Mouse (Mus musculus): Measurements from ENCODE around the gene 1700029P11Rik. TPM values are rescaled to one million over a fixed set of nuclear protein-coding genes. Genes with fewer than 3 reads are reported as not detected.

Gene 1700029P11Rik
- polyA plus RNA-seq, 1 experiment: 4.8 TPM

- TF ChIP-seq CTCF (IDR thresholded peaks at IDR 0.05; ENCODE audit: low read depth, low read length) (no peak), EP300 (IDR thresholded peaks at IDR 0.05; ENCODE audit: insufficient read depth, low read depth, low read length) (no peak), POLR2A (IDR thresholded peaks at IDR 0.05; ENCODE audit: insufficient read depth, low read length) (no peak)
- H3K27me3 ChIP-seq (ENCODE audit: control insufficient read depth, insufficient read depth, low read length, poor library complexity, severe bottlenecking): no peaks in the 10 kb centered on the region
- H3K4me3 ChIP-seq (ENCODE audit: low read depth, low read length): no peak overlapping the region
- H3K9ac ChIP-seq (ENCODE audit: low read depth, poor library complexity, severe bottlenecking): no peak overlapping the region
- H3K4me1 ChIP-seq (ENCODE audit: control insufficient read depth, insufficient read depth, low read length): no peaks in the 10 kb centered on the region
- no peaks in the 10 kb centered on the region; the same call in none of the 2 replicates for H3K36me3 ChIP-seq (ENCODE audit: control insufficient read depth, insufficient read depth, low read length, poor library complexity, severe bottlenecking)
- no peaks in the 10 kb centered on the region for H3K9me3 ChIP-seq (replicated peaks; ENCODE audit: control insufficient read depth, insufficient read depth, low read length, poor library complexity, severe bottlenecking)
- no peak overlapping the region for H3K27ac ChIP-seq (ENCODE audit: insufficient read depth, low read length)
Observed at GRCm38 (mm10) chr15:82004257-82004656, 23.9 kb downstream of the 1700029P11Rik start.

DNA sequence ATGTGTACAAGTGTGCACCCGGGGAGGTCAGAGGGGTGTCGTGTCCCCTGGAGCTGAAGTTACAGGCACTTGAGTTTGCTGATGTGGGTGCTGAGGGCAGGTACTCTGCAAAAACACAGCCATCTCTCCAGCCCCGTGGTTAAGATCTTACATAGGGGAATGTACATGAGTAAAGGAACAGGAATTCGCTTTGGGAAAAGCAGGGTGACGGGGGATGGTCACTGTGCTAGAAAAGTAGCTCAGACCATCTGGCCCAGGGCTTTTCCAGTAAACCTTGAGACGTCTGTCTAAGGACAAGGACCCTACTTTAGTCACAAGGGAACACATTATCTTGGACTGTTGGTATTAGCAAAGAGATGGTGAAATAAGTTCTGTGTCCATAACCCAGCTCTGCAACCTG, 31.6 kb downstream of the 1700029P11Rik start:
- Histone ChIP-seq H3K9ac (ENCODE audit: low read depth, poor library complexity, severe bottlenecking) (no peak overlapping the region), H3K36me3 (ENCODE audit: control insufficient read depth, insufficient read depth, low read length, poor library complexity, severe bottlenecking) (no peaks in the 10 kb centered on the region), H3K27ac (ENCODE audit: insufficient read depth, low read length) (no peak overlapping the region), H3K4me3 (ENCODE audit: low read depth, low read length) (no peak overlapping the region), H3K9me3 (replicated peaks; ENCODE audit: control insufficient read depth, insufficient read depth, low read length, poor library complexity, severe bottlenecking) (no peaks in the 10 kb centered on the region), H3K4me1 (ENCODE audit: control insufficient read depth, insufficient read depth, low read length) (no peaks in the 10 kb centered on the region), H3K27me3 (ENCODE audit: control insufficient read depth, insufficient read depth, low read length, poor library complexity, severe bottlenecking) (no peaks in the 10 kb centered on the region)
- TF ChIP-seq POLR2A (IDR thresholded peaks at IDR 0.05; ENCODE audit: insufficient read depth, low read length) (no peak), CTCF (IDR thresholded peaks at IDR 0.05; ENCODE audit: low read depth, low read length) (no peak), EP300 (IDR thresholded peaks at IDR 0.05; ENCODE audit: insufficient read depth, low read depth, low read length) (no peak)

DNA sequence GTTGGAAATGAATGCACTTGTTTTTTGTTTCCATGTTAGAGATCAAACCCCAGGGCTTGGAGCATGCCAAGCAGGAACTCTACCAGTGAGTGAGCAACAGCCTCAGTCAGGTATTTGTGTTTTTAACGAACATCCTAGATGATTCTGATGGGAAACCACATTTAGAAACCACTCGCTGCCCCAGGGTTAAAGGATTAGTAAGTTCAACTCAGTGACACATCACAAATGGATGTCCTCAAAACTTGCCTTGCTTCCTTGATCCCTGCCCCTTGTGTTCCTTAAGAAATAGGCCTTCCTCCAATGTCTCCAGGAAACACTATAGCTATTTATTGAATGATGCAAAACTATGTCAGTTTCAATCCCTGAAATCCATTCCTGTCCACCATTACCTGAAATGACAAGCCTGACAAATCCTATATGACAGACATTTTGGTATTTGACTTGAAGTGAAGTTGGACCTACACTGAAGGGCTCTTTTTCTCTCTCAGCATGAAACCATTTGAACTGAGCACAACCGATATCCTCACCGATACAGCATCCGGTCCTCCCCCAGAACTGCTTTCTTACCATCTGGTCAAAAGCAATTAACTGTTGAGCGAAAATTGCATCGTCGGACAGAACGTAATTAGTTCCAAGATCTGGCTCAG, 34.5 kb downstream of the 1700029P11Rik start:
- peaks cover 8% of the 10 kb centered on the region for H3K36me3 ChIP-seq (ENCODE audit: control insufficient read depth, insufficient read depth, low read length, poor library complexity, severe bottlenecking)
- TF ChIP-seq EP300 (IDR thresholded peaks at IDR 0.05; ENCODE audit: insufficient read depth, low read depth, low read length) (no peak), POLR2A (IDR thresholded peaks at IDR 0.05; ENCODE audit: insufficient read depth, low read length) (no peak), CTCF (IDR thresholded peaks at IDR 0.05; ENCODE audit: low read depth, low read length) (no peak)
- no peaks in the 10 kb centered on the region for H3K9me3 ChIP-seq (replicated peaks; ENCODE audit: control insufficient read depth, insufficient read depth, low read length, poor library complexity, severe bottlenecking)
- peak overlapping the region; percentile 74 for H3K9ac ChIP-seq (ENCODE audit: low read depth, poor library complexity, severe bottlenecking)
- no peaks in the 10 kb centered on the region for H3K27me3 ChIP-seq (ENCODE audit: control insufficient read depth, insufficient read depth, low read length, poor library complexity, severe bottlenecking)
- H3K4me1 ChIP-seq (ENCODE audit: control insufficient read depth, insufficient read depth, low read length): no peaks in the 10 kb centered on the region
- H3K27ac ChIP-seq (ENCODE audit: insufficient read depth, low read length): no peak overlapping the region
- H3K4me3 ChIP-seq (ENCODE audit: low read depth, low read length): peak overlapping the region; percentile 81

- no peak for TF ChIP-seq CTCF (IDR thresholded peaks at IDR 0.05; ENCODE audit: low read depth, low read length)
- TF ChIP-seq POLR2A (IDR thresholded peaks at IDR 0.05; ENCODE audit: insufficient read depth, low read length): no peak
- TF ChIP-seq EP300 (IDR thresholded peaks at IDR 0.05; ENCODE audit: insufficient read depth, low read depth, low read length): no peak
- Histone ChIP-seq H3K4me3 (ENCODE audit: low read depth, low read length) (peak overlapping the region; percentile 81), H3K36me3 (ENCODE audit: control insufficient read depth, insufficient read depth, low read length, poor library complexity, severe bottlenecking) (peaks cover 10% of the 10 kb centered on the region), H3K27ac (ENCODE audit: insufficient read depth, low read length) (no peak overlapping the region), H3K4me1 (ENCODE audit: control insufficient read depth, insufficient read depth, low read length) (no peaks in the 10 kb centered on the region), H3K9me3 (replicated peaks; ENCODE audit: control insufficient read depth, insufficient read depth, low read length, poor library complexity, severe bottlenecking) (no peaks in the 10 kb centered on the region), H3K27me3 (ENCODE audit: control insufficient read depth, insufficient read depth, low read length, poor library complexity, severe bottlenecking) (no peaks in the 10 kb centered on the region), H3K9ac (ENCODE audit: low read depth, poor library complexity, severe bottlenecking) (peak overlapping the region; percentile 74)
Observed at GRCm38 (mm10) chr15:82015392-82016100, 35.2 kb downstream of the 1700029P11Rik start.

GRCm38 (mm10) chr15:82016101-82016808, 35.9 kb downstream of the 1700029P11Rik start:
- H3K4me3 ChIP-seq (ENCODE audit: low read depth, low read length): peak overlapping the region; percentile 81
- no peaks in the 10 kb centered on the region for H3K9me3 ChIP-seq (replicated peaks; ENCODE audit: control insufficient read depth, insufficient read depth, low read length, poor library complexity, severe bottlenecking)
- no peak overlapping the region for H3K27ac ChIP-seq (ENCODE audit: insufficient read depth, low read length)
- no peaks in the 10 kb centered on the region for H3K4me1 ChIP-seq (ENCODE audit: control insufficient read depth, insufficient read depth, low read length)
- H3K27me3 ChIP-seq (ENCODE audit: control insufficient read depth, insufficient read depth, low read length, poor library complexity, severe bottlenecking): no peaks in the 10 kb centered on the region
- H3K9ac ChIP-seq (ENCODE audit: low read depth, poor library complexity, severe bottlenecking): peak overlapping the region; percentile 74
- H3K36me3 ChIP-seq (ENCODE audit: control insufficient read depth, insufficient read depth, low read length, poor library complexity, severe bottlenecking): peaks cover 10% of the 10 kb centered on the region
- TF ChIP-seq CTCF (IDR thresholded peaks at IDR 0.05; ENCODE audit: low read depth, low read length) (no peak), POLR2A (IDR thresholded peaks at IDR 0.05; ENCODE audit: insufficient read depth, low read length) (peak; percentile 98), EP300 (IDR thresholded peaks at IDR 0.05; ENCODE audit: insufficient read depth, low read depth, low read length) (peak; percentile 18; the same call in 1 of the 2 replicates)
